Mouse (Mus musculus): ENCODE measurements at regions not wholly inside any gene's neighbourhood (a gene's known extent, or its start where the extent isn't known, plus 50 kb on each side); places are given as distances from the start of the nearest gene placed in this dataset.

- no peak for DNase-seq (ENCODE audit: low spot score)
Observed at GRCm38 (mm10) chr2:115119429-115120205, 461.9 kb upstream of the BC052040 start.

GRCm38 (mm10) chr2:115120206-115120503 is 461.4 kb upstream of the BC052040 start:
- no peak for DNase-seq (ENCODE audit: low spot score)

GRCm38 (mm10) chr2:115126625-115127369 is 454.7 kb upstream of the BC052040 start:
- DNase-seq (ENCODE audit: low spot score): no peak

GRCm38 (mm10) chr2:115131746-115132145 is 449.8 kb upstream of the BC052040 start:
- no peak for DNase-seq (ENCODE audit: low spot score)

GRCm38 (mm10) chr2:115132165-115132592 is 449.3 kb upstream of the BC052040 start:
- DNase-seq (ENCODE audit: low spot score): no peak

- no peak for DNase-seq (ENCODE audit: low spot score)
Observed at GRCm38 (mm10) chr2:115141416-115141815, 440.1 kb upstream of the BC052040 start.

GRCm38 (mm10) chr2:115172111-115172510 is 409.4 kb upstream of the BC052040 start:
- DNase-seq (ENCODE audit: low spot score): no peak

GRCm38 (mm10) chr2:115177076-115177475 is 404.4 kb upstream of the BC052040 start:
- DNase-seq (ENCODE audit: low spot score): no peak

- DNase-seq (ENCODE audit: low spot score): peak; percentile 39
Observed at GRCm38 (mm10) chr2:115177896-115178295, 403.6 kb upstream of the BC052040 start.

- no peak for DNase-seq (ENCODE audit: low spot score)
Observed at GRCm38 (mm10) chr2:115211191-115211590, 370.3 kb upstream of the BC052040 start.

- DNase-seq (ENCODE audit: low spot score): no peak
Observed at GRCm38 (mm10) chr2:115213181-115213970, 368.1 kb upstream of the BC052040 start.

GRCm38 (mm10) chr2:115214292-115214691 is 367.2 kb upstream of the BC052040 start:
- no peak for DNase-seq (ENCODE audit: low spot score)

GRCm38 (mm10) chr2:115230041-115230440 is 351.5 kb upstream of the BC052040 start:
- no peak for DNase-seq (ENCODE audit: low spot score)

GRCm38 (mm10) chr2:115247673-115248072 is 333.8 kb upstream of the BC052040 start:
- no peak for DNase-seq (ENCODE audit: low spot score)

- DNase-seq (ENCODE audit: low spot score): peak; percentile 5
Observed at GRCm38 (mm10) chr2:115250019-115250807, 331.3 kb upstream of the BC052040 start.

GRCm38 (mm10) chr2:115257391-115257790 is 324.1 kb upstream of the BC052040 start:
- peak; percentile 50 for DNase-seq (ENCODE audit: low spot score)

- no peak for DNase-seq (ENCODE audit: low spot score)
Observed at GRCm38 (mm10) chr2:115268247-115268646, 313.3 kb upstream of the BC052040 start.

- no peak for DNase-seq (ENCODE audit: low spot score)
Observed at GRCm38 (mm10) chr2:115277421-115277820, 304.1 kb upstream of the BC052040 start.

- DNase-seq (ENCODE audit: low spot score): no peak
Observed at GRCm38 (mm10) chr2:115293020-115293419, 288.5 kb upstream of the BC052040 start.

GRCm38 (mm10) chr2:115297463-115297862 is 284.1 kb upstream of the BC052040 start:
- DNase-seq (ENCODE audit: low spot score): no peak

- DNase-seq (ENCODE audit: low spot score): no peak
Observed at GRCm38 (mm10) chr2:115307248-115307647, 274.3 kb upstream of the BC052040 start.
